21 mouse cellular contexts compared by ENCODE assay signal in the genomic region with DNA sequence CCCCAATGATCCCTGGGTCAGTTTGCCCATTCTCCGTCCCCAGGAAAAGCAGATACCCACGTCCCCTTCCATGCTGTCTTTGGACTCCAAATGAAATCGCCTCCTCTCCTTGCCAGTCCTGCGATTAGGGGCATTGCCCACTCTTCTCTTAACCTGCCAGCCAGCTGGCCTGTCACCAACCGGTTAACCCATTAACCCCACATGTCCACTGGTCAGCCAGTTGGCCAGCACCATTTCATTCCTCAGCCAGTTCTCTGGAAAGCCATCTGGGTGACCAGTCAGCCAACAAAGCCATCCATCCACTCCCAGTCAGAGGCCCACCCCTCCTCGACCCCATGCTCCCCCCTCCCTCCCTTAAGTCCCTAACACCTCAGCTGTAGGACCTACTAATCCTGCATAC.
"Had no signal": no experiment of that assay in that cellular context is flagged by ENCODE, and none has a peak within 500 bp of the region (broad histone marks: within the 10 kb centered on the region; RNA-seq: fewer than 3 reads in every experiment).

No protein-coding gene starts in this region.

- ATAC-seq: liver, embryonic 12.5 days; midbrain, embryonic 15.5 days had no signal

- DNase-seq: kidney, adult 8-10 months; kidney, postnatal 10 days; kidney, postnatal 36 days; layer of hippocampus, postnatal 36 days; liver; lung, adult 18-20 months; lung, postnatal 10 days; lung, postnatal 36 days; right cerebral cortex, postnatal 25 days; spleen, adult 18-20 months; thymus, postnatal 25 days had no signal

- H3K4me3 ChIP-seq: kidney, embryonic 15.5 days; limb, embryonic 10.5 days; limb, embryonic 13.5 days; liver, embryonic 12.5 days; liver, embryonic 15.5 days; lung, embryonic 15.5 days; megakaryocyte, embryonic 14.5 days; midbrain, embryonic 12.5 days; midbrain, embryonic 15.5 days; stomach, embryonic 15.5 days had no signal

- H3K9me3 ChIP-seq: kidney, embryonic 15.5 days; limb, embryonic 10.5 days; limb, embryonic 13.5 days; liver, embryonic 15.5 days; lung, embryonic 15.5 days; midbrain, embryonic 15.5 days; stomach, embryonic 15.5 days had no signal

- H3K27ac ChIP-seq: kidney, embryonic 15.5 days; limb, embryonic 10.5 days; limb, embryonic 13.5 days; liver, embryonic 12.5 days; liver, embryonic 15.5 days; lung, embryonic 15.5 days; midbrain, embryonic 12.5 days; midbrain, embryonic 15.5 days; stomach, embryonic 15.5 days had no signal

- H3K4me2 ChIP-seq: kidney, embryonic 15.5 days; limb, embryonic 13.5 days; liver, embryonic 12.5 days; liver, embryonic 15.5 days; lung, embryonic 15.5 days; midbrain, embryonic 12.5 days; midbrain, embryonic 15.5 days; stomach, embryonic 15.5 days had no signal

- H3K27me3 ChIP-seq: kidney, embryonic 15.5 days; midbrain, embryonic 12.5 days; midbrain, embryonic 15.5 days; stomach, embryonic 15.5 days had no signal

- H3K9ac ChIP-seq: kidney, embryonic 15.5 days; limb, embryonic 13.5 days; liver, embryonic 12.5 days; liver, embryonic 15.5 days; lung, embryonic 15.5 days; midbrain, embryonic 12.5 days; midbrain, embryonic 15.5 days; stomach, embryonic 15.5 days had no signal

- H3K36me3 ChIP-seq: kidney, embryonic 15.5 days; limb, embryonic 10.5 days; limb, embryonic 13.5 days; liver, embryonic 12.5 days; liver, embryonic 15.5 days; lung, embryonic 15.5 days; stomach, embryonic 15.5 days had no signal

- H3K4me1 ChIP-seq: limb, embryonic 13.5 days; liver, embryonic 12.5 days; liver, embryonic 15.5 days had no signal
